Mouse (Mus musculus): ENCODE results near the gene Gm10719.
"Not testable (repeated sequence)": the region's sequence is repeated elsewhere in the genome, so short reads cannot be mapped to it uniquely, and the experiment has no call there.

DNA sequence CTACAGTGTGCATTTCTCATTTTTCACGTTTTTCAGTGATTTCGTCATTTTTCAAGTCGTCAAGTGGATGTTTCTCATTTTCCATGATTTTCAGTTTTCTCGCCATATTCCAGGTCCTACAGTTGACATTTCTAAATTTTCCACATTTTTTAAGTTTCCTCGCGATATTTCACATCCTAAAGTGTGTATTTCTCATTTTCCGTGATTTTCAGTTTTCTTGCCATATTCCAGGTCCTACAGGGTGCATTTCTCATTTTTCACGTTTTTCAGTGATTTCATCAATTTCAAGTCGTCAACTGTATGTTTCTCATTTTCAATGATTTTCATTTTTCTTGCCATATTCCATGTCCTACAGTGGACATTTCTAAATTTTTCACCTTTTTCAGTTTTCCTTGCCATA is 1.9 kb upstream of the Gm10719 start, which contains the start of gene Gm10720:
- TF ChIP-seq CTCF (IDR thresholded peaks at IDR 0.05; ENCODE audit: extremely low read depth, insufficient read depth, insufficient read length, insufficient replicate concordance); POLR2A (IDR thresholded peaks at IDR 0.05; ENCODE audit: low read depth, low read length): not testable (repeated sequence)
